Mouse (Mus musculus) lung, embryonic 16.5 days (tissue): ENCODE data around the gene Taf11. TPM values are rescaled to one million over a fixed set of nuclear protein-coding genes. Genes with fewer than 3 reads are reported as not detected.
A peak's percentile ranks its signal among the peaks of the same experiment; 100 is the strongest.

Experiments
- ATAC-seq: fragments of 200-750 bp; cut with Nextera tagmentation; 2 replicates; pipeline ENCODE4 v1.8.0; 2017; ENCODE audit warnings: low read depth, mild to moderate bottlenecking, moderate library complexity
- H3K27ac ChIP-seq: fragments of 300-500 bp; sonication (generic); 2 replicates; pipeline ENCODE4 v1.5.1; 2014; ENCODE audit warnings: mild to moderate bottlenecking, control low read depth, low read length
- H3K27me3 ChIP-seq: fragments of 300-500 bp; sonication (generic); 2 replicates; pipeline ENCODE4 v1.6.1; 2014; ENCODE audit warnings: low read depth, low read length, mixed read lengths; ENCODE audit not compliant: control insufficient read depth, insufficient read depth
- H3K36me3 ChIP-seq: fragments of 300-500 bp; sonication (generic); 2 replicates; pipeline ENCODE4 v1.6.1; 2014; ENCODE audit warnings: low read length; ENCODE audit not compliant: control insufficient read depth, insufficient read depth
- H3K4me1 ChIP-seq: fragments of 300-500 bp; sonication (generic); replicated peaks from 2 replicates; pipeline ENCODE4 v1.6.1; 2014; ENCODE audit warnings: low read length, mixed read lengths; ENCODE audit not compliant: control insufficient read depth, insufficient read depth
- H3K4me2 ChIP-seq: fragments of 300-500 bp; sonication (generic); 2 replicates; pipeline ENCODE4 v1.6.1; 2014; ENCODE audit warnings: low read depth, low read length, control low read depth
- H3K4me3 ChIP-seq: fragments of 300-500 bp; sonication (generic); 2 replicates; pipeline ENCODE4 v1.5.1; 2014; ENCODE audit warnings: mild to moderate bottlenecking, low read length, control low read depth
- H3K9ac ChIP-seq: fragments of 300-500 bp; sonication (generic); 2 replicates; pipeline ENCODE4 v1.6.1; 2014; ENCODE audit warnings: low read length, control low read depth
- H3K9me3 ChIP-seq: fragments of 300-500 bp; sonication (generic); 2 replicates; pipeline ENCODE4 v1.6.1; 2016; ENCODE audit warnings: low read length; ENCODE audit not compliant: control insufficient read depth
- WGBS: fragments of 180-500 bp; shearing (Covaris S2); extraction: QIAGEN DNeasy Blood & Tissue Kit; methylation state at CpG from one replicate; pipeline ENCODE4 v1.1.7; 2014; 5-methylcytosine and 5-hydroxymethylcytosine counted together
- polyA plus RNA-seq: library from polyadenylated mRNA; unstranded; fragments of >200 nt; fragmentation: Nextera tagmentation; extraction: Ambion mirVana; gene quantifications from 2 replicates; pipeline ENCODE4 v1.2.1, GENCODE M21; 2015

The Taf11 gene
- polyA plus RNA-seq, result 62.1 and 67.1 TPM in 2 replicates

- Histone ChIP-seq H3K4me1 (peaks cover 22% of the 10 kb centered on the region), H3K36me3 (peaks cover 5% of the 10 kb centered on the region; the same call in 1 of the 2 replicates), H3K27me3 (no peaks in the 10 kb centered on the region), H3K9me3 (no peaks in the 10 kb centered on the region), H3K4me3 (peak within 1 kb of the TSS; percentile 90), H3K9ac (peak within 1 kb of the TSS; percentile 86), H3K27ac (peak within 1 kb of the TSS; percentile 73), H3K4me2 (peak within 1 kb of the TSS; percentile 94)
- ATAC-seq, result peak; percentile 50
- 1% methylated on average over 53 of the region's 53 CpGs for WGBS
These were observed at the start of gene Taf11 for GRCm38 (mm10) chr17:27909622-27910500. Gene Taf11 (minus strand): TSS chr17:27909844.

GRCm38 (mm10) chr17:27957649-27958048, 48.0 kb upstream of the Taf11 start:
- ATAC-seq, result no peak
- WGBS, result 92% methylated on average over 9 of the region's 9 CpGs
- H3K4me1 ChIP-seq, result peaks cover 9% of the 10 kb centered on the region; the same call in 1 of the 2 replicates
- no peak overlapping the region for H3K9ac ChIP-seq
- H3K4me3 ChIP-seq, result no peak overlapping the region
- no peaks in the 10 kb centered on the region for H3K9me3 ChIP-seq
- H3K4me2 ChIP-seq, result no peak overlapping the region
- no peak overlapping the region for H3K27ac ChIP-seq
- H3K36me3 ChIP-seq, result no peaks in the 10 kb centered on the region
- no peaks in the 10 kb centered on the region for H3K27me3 ChIP-seq

DNA sequence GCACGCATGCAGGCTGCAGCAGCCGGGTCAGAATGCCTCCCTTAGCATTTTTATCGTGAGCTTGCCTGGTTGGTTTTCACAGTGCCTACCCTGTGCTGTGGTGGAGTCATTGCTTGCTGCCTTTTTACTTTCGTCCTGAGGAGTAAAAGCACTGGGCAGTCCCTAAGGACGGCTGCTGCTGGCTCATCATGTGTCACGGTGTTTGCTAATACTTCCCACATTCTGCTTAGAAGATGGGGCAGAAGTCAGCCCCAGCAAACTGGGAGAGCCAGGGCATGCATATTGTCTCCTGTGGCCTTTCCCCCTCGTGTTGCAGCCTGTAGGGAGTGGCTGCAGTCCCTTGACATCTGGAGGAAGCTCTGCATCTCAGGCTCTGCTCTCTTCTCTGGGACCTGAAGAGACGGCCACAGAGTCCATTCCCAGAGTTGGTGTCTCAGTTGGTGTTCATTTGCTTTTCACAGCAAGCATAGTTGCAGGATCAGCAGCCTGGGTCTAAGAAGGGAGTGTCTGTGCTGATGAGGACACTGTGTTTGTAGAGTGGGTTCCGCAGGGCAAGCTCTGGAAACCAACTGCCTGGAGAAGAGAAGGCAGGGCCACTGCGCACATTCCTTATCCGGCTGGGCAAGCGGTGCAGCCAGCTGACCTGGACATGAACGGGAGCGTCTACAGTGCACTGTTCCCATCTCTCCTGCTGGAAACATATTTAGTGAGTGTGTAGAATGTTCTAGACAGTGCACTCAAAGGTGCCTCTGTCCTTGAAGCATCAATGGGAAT, 45.2 kb upstream of the Taf11 start:
- no peak overlapping the region for H3K4me2 ChIP-seq
- H3K9ac ChIP-seq, result no peak overlapping the region
- H3K4me3 ChIP-seq, result no peak overlapping the region
- no peaks in the 10 kb centered on the region for H3K36me3 ChIP-seq
- WGBS, result 50% methylated on average over 14 of the region's 14 CpGs
- H3K9me3 ChIP-seq, result no peaks in the 10 kb centered on the region
- no peaks in the 10 kb centered on the region for H3K27me3 ChIP-seq
- no peak for ATAC-seq
- no peak overlapping the region for H3K27ac ChIP-seq
- H3K4me1 ChIP-seq, result peaks cover 7% of the 10 kb centered on the region; the same call in 1 of the 2 replicates

GRCm38 (mm10) chr17:27953136-27953535, 43.5 kb upstream of the Taf11 start:
- H3K9ac ChIP-seq, result no peak overlapping the region
- no peaks in the 10 kb centered on the region for H3K36me3 ChIP-seq
- no peak overlapping the region for H3K4me2 ChIP-seq
- no peaks in the 10 kb centered on the region for H3K9me3 ChIP-seq
- H3K4me1 ChIP-seq, result peaks cover 7% of the 10 kb centered on the region; the same call in 1 of the 2 replicates
- no peaks in the 10 kb centered on the region for H3K27me3 ChIP-seq
- no peak for ATAC-seq
- H3K4me3 ChIP-seq, result no peak overlapping the region
- WGBS, result 49% methylated on average over 6 of the region's 6 CpGs
- H3K27ac ChIP-seq, result no peak overlapping the region

- Histone ChIP-seq H3K4me1 (peaks cover 30% of the 10 kb centered on the region), H3K9ac (no peak overlapping the region; the same call in 1 of the 2 replicates), H3K4me3 (no peak overlapping the region), H3K36me3 (no peaks in the 10 kb centered on the region), H3K27me3 (no peaks in the 10 kb centered on the region), H3K4me2 (no peak overlapping the region), H3K27ac (peak overlapping the region; percentile 84), H3K9me3 (no peaks in the 10 kb centered on the region)
- peak; percentile 23; the same call in 1 of the 2 replicates for ATAC-seq
- WGBS, result 51% methylated on average over 2 of the region's 2 CpGs
These were observed 37.5 kb upstream of the Taf11 start for GRCm38 (mm10) chr17:27947155-27947554.

DNA sequence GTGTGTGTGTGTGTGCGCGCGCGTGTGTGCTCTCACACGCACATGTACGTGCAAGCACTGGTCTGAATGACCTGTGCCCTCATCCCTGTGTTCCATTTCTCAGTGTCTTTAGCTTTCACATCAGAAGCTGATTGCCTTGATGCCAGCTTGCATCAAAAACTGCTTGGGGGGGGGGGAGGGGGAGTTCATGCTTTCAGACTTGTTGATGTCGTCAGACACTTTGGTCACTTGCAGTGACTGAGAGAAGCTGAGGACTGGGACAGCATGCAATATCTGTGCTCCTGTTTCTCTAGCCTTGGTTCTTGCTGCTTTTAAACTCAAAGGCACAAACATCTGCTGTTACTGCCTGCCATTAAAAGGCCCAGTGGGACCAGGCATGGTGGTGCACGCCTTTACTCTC, 36.7 kb upstream of the Taf11 start:
- no peaks in the 10 kb centered on the region for H3K36me3 ChIP-seq
- H3K9ac ChIP-seq, result no peak overlapping the region
- peaks cover 38% of the 10 kb centered on the region for H3K4me1 ChIP-seq
- H3K9me3 ChIP-seq, result no peaks in the 10 kb centered on the region
- H3K4me3 ChIP-seq, result no peak overlapping the region
- 54% methylated on average over 8 of the region's 8 CpGs for WGBS
- no peak overlapping the region for H3K4me2 ChIP-seq
- peak overlapping the region; percentile 84 for H3K27ac ChIP-seq
- H3K27me3 ChIP-seq, result no peaks in the 10 kb centered on the region
- ATAC-seq, result no peak

DNA sequence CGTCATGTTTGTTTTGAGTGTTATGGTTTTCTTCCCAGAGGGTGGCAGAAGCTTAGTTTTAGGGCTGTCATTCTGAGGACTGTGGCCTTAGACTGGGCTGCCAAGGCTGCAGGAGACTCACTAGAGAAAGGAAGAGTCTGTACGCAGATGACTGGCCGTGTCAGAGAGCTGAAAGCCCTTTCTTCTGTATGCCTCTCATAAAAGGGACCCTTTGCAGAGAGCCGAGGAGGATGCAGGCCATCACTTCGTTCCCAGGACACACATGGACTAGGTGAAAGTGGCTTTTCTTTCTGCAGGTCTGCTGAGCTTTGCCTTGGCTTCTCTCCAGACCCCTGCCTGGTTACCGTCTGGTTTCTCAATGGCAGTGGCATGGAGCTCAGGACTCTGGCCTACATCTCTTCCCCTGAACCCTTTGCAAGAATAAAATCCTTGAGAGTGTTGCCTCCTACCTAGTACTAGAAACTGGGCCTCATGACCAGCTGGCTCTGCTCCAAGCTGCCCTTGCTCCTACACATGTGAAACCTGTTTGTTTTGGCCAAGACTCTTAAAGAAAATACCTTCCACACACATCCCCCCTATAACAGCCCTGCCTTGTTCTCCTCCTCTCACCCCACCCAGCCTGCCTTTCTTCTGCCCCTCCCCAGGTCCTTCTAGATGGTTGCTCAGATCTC, 36.0 kb upstream of the Taf11 start:
- peak; percentile 78 for ATAC-seq
- Histone ChIP-seq H3K27me3 (no peaks in the 10 kb centered on the region), H3K36me3 (no peaks in the 10 kb centered on the region), H3K4me3 (no peak overlapping the region), H3K27ac (peak overlapping the region; percentile 84), H3K9me3 (no peaks in the 10 kb centered on the region), H3K9ac (no peak overlapping the region), H3K4me2 (0 out of 2 replicates have a peak overlapping the region, but pooled peaks have one; percentile 2), H3K4me1 (peaks cover 45% of the 10 kb centered on the region)
- 35% methylated on average over 6 of the region's 6 CpGs for WGBS

- no peaks in the 10 kb centered on the region for H3K36me3 ChIP-seq
- no peak overlapping the region for H3K9ac ChIP-seq
- H3K4me2 ChIP-seq, result no peak overlapping the region
- H3K27ac ChIP-seq, result no peak overlapping the region; the same call in 1 of the 2 replicates
- 88% methylated on average over 4 of the region's 4 CpGs for WGBS
- no peak for ATAC-seq
- H3K9me3 ChIP-seq, result no peaks in the 10 kb centered on the region
- no peaks in the 10 kb centered on the region for H3K27me3 ChIP-seq
- no peak overlapping the region for H3K4me3 ChIP-seq
- peaks cover 63% of the 10 kb centered on the region for H3K4me1 ChIP-seq
These were observed 32.5 kb upstream of the Taf11 start for GRCm38 (mm10) chr17:27942131-27942530.
